Mouse (Mus musculus): Measurements from ENCODE around the gene Uox.

- TF ChIP-seq POLR2A (IDR thresholded peaks at IDR 0.05; ENCODE audit: low read depth, low read length), result no peak
- TF ChIP-seq CTCF (IDR thresholded peaks at IDR 0.05; ENCODE audit: borderline replicate concordance, insufficient read depth, low read length), result no peak
Measured at GRCm38 (mm10) chr3:146650716-146651115, 80.5 kb downstream of the Uox start.

Data from embryonic fibroblast, embryonic 13.5 days (primary cell).